Mouse (Mus musculus) heart, embryonic 16.5 days (tissue): ENCODE data around the gene Olfr672. TPM values are rescaled to one million over a fixed set of nuclear protein-coding genes. Genes with fewer than 3 reads are reported as not detected.
"Not testable (repeated sequence)": the region's sequence is repeated elsewhere in the genome, so short reads cannot be mapped to it uniquely, and the experiment has no call there.

Experiments
- ATAC-seq: fragments of 200-750 bp; cut with Nextera tagmentation; replicated peaks from 2 replicates; pipeline ENCODE4 v1.8.0; 2017; ENCODE audit warnings: moderate number of reproducible peaks; ENCODE audit not compliant: insufficient read depth, low FRiP score; ENCODE audit errors: extremely low read depth
- H3K27ac ChIP-seq: fragments of 300-500 bp; sonication (generic); 2 replicates; pipeline ENCODE4 v1.5.1; 2014; ENCODE audit warnings: mild to moderate bottlenecking, low read length, control low read depth, moderate library complexity
- H3K27me3 ChIP-seq: fragments of 300-500 bp; sonication (generic); 2 replicates; pipeline ENCODE4 v1.6.1; 2014; ENCODE audit warnings: low read length, mixed read lengths; ENCODE audit not compliant: control insufficient read depth, insufficient read depth
- H3K36me3 ChIP-seq: fragments of 300-500 bp; sonication (generic); 2 replicates; pipeline ENCODE4 v1.6.1; 2014; ENCODE audit not compliant: control insufficient read depth, insufficient read depth
- H3K4me1 ChIP-seq: fragments of 300-500 bp; sonication (generic); 2 replicates; pipeline ENCODE4 v1.6.1; 2014; ENCODE audit warnings: low read length, mixed read lengths; ENCODE audit not compliant: control insufficient read depth, insufficient read depth
- H3K4me2 ChIP-seq: fragments of 300-500 bp; sonication (generic); 2 replicates; pipeline ENCODE4 v1.6.1; 2014; ENCODE audit warnings: low read depth, mild to moderate bottlenecking, control low read depth, low read length
- H3K4me3 ChIP-seq: fragments of 300-500 bp; sonication (generic); 2 replicates; pipeline ENCODE4 v1.5.1; 2014; ENCODE audit warnings: mild to moderate bottlenecking, control low read depth, low read length
- H3K9ac ChIP-seq: fragments of 300-500 bp; sonication (generic); 2 replicates; pipeline ENCODE4 v1.6.1; 2014; ENCODE audit warnings: low read length, control low read depth
- H3K9me3 ChIP-seq: fragments of 300-500 bp; sonication (generic); replicated peaks from 2 replicates; pipeline ENCODE4 v1.6.1; 2016; ENCODE audit warnings: low read length; ENCODE audit not compliant: control insufficient read depth
- WGBS: fragments of 180-500 bp; shearing (Covaris S2); extraction: QIAGEN DNeasy Blood & Tissue Kit; methylation state at CpG from one replicate; pipeline ENCODE4 v1.1.7; 2014; 5-methylcytosine and 5-hydroxymethylcytosine counted together
- polyA plus RNA-seq: library from polyadenylated mRNA; unstranded; fragments of >200 nt; fragmentation: Nextera tagmentation; extraction: Ambion mirVana; gene quantifications from 2 replicates; pipeline ENCODE4 v1.2.1, GENCODE M21; 2015

Gene Olfr672
- polyA plus RNA-seq, result not detected in 2 replicates

DNA sequence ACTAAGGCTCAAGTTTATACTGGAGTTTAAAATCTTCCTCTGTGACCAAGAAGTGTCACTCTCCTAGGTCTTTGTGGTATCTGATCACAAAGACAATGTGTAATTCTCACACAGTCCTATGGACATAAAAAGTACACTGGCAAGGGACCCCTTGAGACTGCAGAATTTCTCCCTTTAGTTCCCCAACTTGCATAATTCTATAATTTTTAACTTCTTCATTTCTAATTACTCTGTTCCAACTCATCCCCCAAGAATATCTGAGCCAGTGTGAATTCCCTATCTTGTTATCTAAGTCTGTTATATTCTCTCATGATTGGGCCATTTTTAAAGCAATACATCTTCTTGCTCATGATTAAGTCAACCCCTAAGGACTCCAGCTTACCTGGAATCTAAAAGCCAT lies at the start of gene Olfr672:
Gene Olfr672, minus strand, starts transcription at position 101 of the 400 bp plus-strand sequence.
- H3K27me3 ChIP-seq, result no peaks in the 10 kb centered on the region
- H3K4me3 ChIP-seq, result no peak within 1 kb of the TSS
- no peak for ATAC-seq

DNA sequence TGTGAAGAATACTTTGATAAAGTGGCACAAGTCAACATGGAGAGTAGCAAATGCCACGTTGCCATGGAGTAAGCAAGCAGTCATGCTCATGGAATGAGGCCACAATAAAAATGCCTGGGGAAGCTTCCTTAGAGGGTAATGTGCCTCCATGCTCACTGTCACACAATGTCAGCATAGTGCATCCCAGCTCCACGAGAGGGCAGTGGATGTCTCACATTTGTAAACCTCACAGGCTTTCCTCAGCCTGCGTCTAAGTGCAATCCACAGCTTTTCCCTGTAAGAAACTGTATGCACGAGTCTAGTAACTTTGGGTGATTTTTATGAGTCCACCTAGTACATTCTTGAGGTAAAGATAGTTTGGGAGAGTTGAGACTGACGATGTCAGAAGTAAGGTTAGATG lies 32.0 kb upstream of the Olfr672 start:
- not testable (repeated sequence) for ATAC-seq, H3K36me3 ChIP-seq, H3K27ac ChIP-seq, H3K4me2 ChIP-seq, H3K4me1 ChIP-seq, H3K27me3 ChIP-seq, H3K9ac ChIP-seq, H3K9me3 ChIP-seq, H3K4me3 ChIP-seq
- 47% methylated on average over 5 of the region's 5 CpGs for WGBS

More for the DNA sequence above, at the start of gene Olfr672:
- no peaks in the 10 kb centered on the region for H3K9me3 ChIP-seq
- H3K27ac ChIP-seq, result no peak within 1 kb of the TSS
- no peak within 1 kb of the TSS for H3K9ac ChIP-seq
- no peaks in the 10 kb centered on the region for H3K4me1 ChIP-seq
- no peak within 1 kb of the TSS for H3K4me2 ChIP-seq
- H3K36me3 ChIP-seq, result no peaks in the 10 kb centered on the region

DNA sequence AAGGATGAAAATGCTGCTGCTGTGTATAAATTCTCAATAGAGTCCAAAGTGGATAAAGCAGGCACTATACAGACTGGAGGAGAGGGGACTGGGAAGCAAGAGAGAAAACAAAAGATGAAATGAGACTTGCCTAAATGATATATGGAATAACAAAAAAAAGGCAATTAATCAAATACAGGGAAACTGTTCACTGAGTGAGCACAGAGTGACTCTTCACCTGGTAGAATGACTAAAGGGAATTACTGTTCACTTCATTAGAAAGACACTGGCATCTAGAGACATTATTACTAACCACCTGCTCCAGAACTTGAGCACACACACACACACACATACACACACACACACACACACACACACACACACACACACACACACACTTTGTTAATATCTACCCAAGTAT lies 30.6 kb upstream of the Olfr672 start, which contains the start of gene Olfr676:
Gene Olfr676, plus strand, starts transcription at position 301 of the 400 bp plus-strand sequence.
- Histone ChIP-seq H3K27me3 (no peaks in the 10 kb centered on the region), H3K4me3 (no peak within 1 kb of the TSS), H3K27ac (no peak within 1 kb of the TSS), H3K4me1 (no peaks in the 10 kb centered on the region), H3K9ac (no peak within 1 kb of the TSS), H3K36me3 (no peaks in the 10 kb centered on the region), H3K9me3 (no peaks in the 10 kb centered on the region), H3K4me2 (no peak within 1 kb of the TSS)
- no peak for ATAC-seq

DNA sequence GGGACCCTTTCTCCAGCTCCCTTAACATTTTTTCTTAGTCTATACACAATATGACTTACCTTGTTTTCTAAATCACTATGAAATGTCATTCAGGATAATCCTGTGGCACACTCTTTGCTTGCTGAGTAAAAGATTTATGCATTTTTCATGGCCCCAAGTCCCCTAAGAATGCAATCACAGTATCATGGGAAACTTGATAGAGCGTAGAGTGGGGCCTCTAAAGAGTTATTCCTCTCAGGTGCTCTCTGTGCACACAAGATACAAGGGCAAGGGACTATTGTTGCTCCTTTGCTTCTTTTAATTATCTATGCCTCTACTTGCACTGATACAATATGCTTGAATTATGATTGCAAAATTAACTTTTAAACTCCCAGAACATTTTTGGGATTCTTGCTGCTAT lies 26.5 kb upstream of the Olfr672 start, which contains the start of gene Olfr675:
Gene Olfr675, minus strand, starts transcription at position 101 of the 400 bp plus-strand sequence.
- no peaks in the 10 kb centered on the region for H3K9me3 ChIP-seq
- 76% methylated on average over 1 of the region's 1 CpGs for WGBS
- H3K4me3 ChIP-seq, result no peak within 1 kb of the TSS
- H3K4me2 ChIP-seq, result no peak within 1 kb of the TSS
- no peak within 1 kb of the TSS for H3K27ac ChIP-seq
- no peak within 1 kb of the TSS for H3K9ac ChIP-seq
- no peak for ATAC-seq
- no peaks in the 10 kb centered on the region for H3K36me3 ChIP-seq
- H3K27me3 ChIP-seq, result no peaks in the 10 kb centered on the region
- no peaks in the 10 kb centered on the region for H3K4me1 ChIP-seq

DNA sequence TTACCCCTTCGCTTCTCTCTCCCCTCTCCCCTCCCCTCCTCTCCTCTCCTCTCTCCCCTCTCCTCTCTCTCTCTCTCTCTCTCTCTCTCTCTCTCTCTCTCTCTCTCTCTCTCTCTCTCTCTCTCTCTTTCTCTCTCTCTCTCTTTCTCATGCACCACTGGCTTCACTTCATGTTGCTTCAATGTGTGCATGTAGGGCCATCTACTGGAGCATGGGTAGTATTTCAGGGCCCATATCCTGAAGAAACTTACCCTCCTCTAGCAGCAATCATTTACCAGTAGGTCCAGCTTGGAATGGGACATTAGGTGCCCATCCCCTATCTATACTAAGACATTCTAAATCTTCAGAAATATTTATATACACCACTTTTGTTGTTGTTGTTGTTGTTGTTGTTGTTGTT lies 20.7 kb upstream of the Olfr672 start:
- no peaks in the 10 kb centered on the region for H3K4me1 ChIP-seq
- no peak for ATAC-seq
- 53% methylated on average over 1 of the region's 1 CpGs for WGBS
- no peaks in the 10 kb centered on the region for H3K36me3 ChIP-seq
- no peak overlapping the region for H3K4me2 ChIP-seq
- no peak overlapping the region for H3K27ac ChIP-seq
- H3K9ac ChIP-seq, result no peak overlapping the region
- no peaks in the 10 kb centered on the region for H3K27me3 ChIP-seq
- H3K9me3 ChIP-seq, result no peaks in the 10 kb centered on the region
- H3K4me3 ChIP-seq, result no peak overlapping the region

DNA sequence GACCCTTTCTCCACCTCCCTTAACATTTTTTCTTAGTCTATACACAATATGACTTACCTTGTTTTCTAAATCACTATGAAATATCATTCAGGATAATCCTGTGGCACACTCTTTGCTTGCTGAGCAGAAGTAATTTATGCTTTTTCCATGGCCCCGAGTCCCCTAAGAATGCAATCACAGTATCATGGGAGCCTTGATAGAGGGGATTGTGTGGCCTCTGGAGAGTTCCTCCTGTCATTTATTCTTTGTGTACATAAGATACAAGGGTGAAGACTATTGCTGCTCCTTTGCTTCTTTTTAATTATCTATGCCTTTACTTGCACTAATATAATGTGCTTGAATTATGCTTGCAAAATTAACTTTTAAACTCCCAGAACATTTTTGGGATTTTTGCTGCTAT lies 22.8 kb downstream of the Olfr672 start, which contains the start of gene Olfr671:
Gene Olfr671, minus strand, starts transcription at position 101 of the 400 bp plus-strand sequence.
- no peak within 1 kb of the TSS for H3K4me2 ChIP-seq
- no peak within 1 kb of the TSS for H3K9ac ChIP-seq
- no peaks in the 10 kb centered on the region for H3K9me3 ChIP-seq
- WGBS, result 61% methylated on average over 1 of the region's 1 CpGs
- no peak within 1 kb of the TSS for H3K4me3 ChIP-seq
- no peaks in the 10 kb centered on the region for H3K4me1 ChIP-seq
- no peak within 1 kb of the TSS for H3K27ac ChIP-seq
- no peaks in the 10 kb centered on the region for H3K27me3 ChIP-seq
- ATAC-seq, result no peak
- no peaks in the 10 kb centered on the region for H3K36me3 ChIP-seq

DNA sequence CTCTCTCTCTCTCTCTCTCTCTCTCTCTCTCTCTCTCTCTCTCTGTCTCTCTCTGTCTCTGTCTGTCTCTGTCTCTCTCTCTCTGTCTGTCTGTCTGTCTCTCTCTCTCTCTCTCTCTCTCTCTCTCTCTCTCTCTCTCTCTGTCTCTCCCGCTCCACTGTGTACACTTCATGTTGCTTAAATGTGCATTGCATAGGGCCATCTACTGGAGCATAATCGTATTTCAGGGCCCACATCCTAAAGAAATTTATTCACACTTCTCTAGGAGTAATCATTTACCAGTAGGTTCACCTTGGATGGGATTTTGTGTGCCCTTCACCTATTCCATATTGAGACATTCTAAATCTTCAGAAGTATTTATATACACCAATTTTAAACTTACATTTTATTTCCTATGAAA lies 29.3 kb downstream of the Olfr672 start:
- not testable (repeated sequence) for H3K4me1 ChIP-seq, H3K27me3 ChIP-seq
- WGBS, result 58% methylated on average over 2 of the region's 2 CpGs

DNA sequence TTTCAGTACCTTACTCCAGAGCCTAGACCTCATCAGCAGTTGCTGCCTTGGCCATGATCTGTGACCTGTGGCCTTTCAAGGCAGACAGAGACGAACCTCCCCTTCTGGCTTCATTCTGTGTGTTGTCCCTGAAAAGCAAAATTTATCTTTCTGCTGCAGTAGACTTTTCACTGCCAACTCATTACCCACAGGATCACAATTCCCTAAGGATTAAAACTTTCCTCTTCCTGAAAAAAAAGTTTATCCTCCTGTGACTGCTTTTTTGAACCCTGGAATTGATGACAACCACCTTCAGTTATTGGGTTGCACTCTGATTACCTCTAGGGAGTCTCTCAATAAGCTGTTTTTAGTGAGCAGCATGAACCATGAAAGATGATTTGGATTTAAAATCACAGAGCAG lies 39.3 kb downstream of the Olfr672 start, which contains the start of gene Olfr670:
Gene Olfr670, minus strand, starts transcription at position 101 of the 400 bp plus-strand sequence.
- no peak for ATAC-seq
- WGBS, result 21% methylated on average over 1 of the region's 1 CpGs
- Histone ChIP-seq H3K4me2 (no peak within 1 kb of the TSS), H3K9me3 (no peaks in the 10 kb centered on the region), H3K27me3 (no peaks in the 10 kb centered on the region), H3K36me3 (no peaks in the 10 kb centered on the region), H3K9ac (no peak within 1 kb of the TSS), H3K4me3 (no peak within 1 kb of the TSS), H3K27ac (no peak within 1 kb of the TSS), H3K4me1 (no peaks in the 10 kb centered on the region)

More for the DNA sequence above, 29.3 kb downstream of the Olfr672 start:
- not testable (repeated sequence) for ATAC-seq, H3K9me3 ChIP-seq, H3K9ac ChIP-seq, H3K4me3 ChIP-seq, H3K36me3 ChIP-seq, H3K27ac ChIP-seq, H3K4me2 ChIP-seq

DNA sequence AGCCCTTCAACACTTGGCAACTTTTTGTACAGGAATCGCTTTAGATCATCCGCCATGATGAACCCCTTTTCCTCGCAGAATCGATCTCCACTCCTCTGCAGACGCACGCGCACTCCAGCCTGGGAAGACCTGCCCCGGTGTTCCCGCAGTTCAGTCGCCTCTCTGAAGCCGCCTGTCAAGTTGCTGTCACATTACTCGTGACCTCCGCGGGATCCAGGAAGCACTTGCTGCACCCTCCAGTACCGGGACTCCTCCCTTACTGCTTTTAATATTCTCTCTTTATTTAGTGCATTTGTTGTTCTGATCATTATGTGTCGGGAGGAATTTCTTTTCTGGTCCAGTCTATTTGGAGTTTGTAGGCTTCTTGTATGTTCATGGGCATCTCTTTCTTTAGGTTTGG lies 51.6 kb downstream of the Olfr672 start:
- not testable (repeated sequence) for H3K4me1 ChIP-seq, H3K9me3 ChIP-seq, H3K4me2 ChIP-seq, H3K36me3 ChIP-seq, H3K27ac ChIP-seq, H3K9ac ChIP-seq, H3K4me3 ChIP-seq, H3K27me3 ChIP-seq, ATAC-seq
- WGBS, result 89% methylated on average over 16 of the region's 16 CpGs
